Mouse (Mus musculus) monocyte, adult 5-6 weeks (primary cell): ENCODE measurements around the gene Fam213a. TPM values are rescaled to one million over a fixed set of nuclear protein-coding genes. Genes with fewer than 3 reads are reported as not detected.

ENCODE experiments used
- ATAC-seq: fragments of 153-309, 156-312 bp; replicated peaks from 2 replicates; pipeline ENCODE4 v1.8.0; 2017; ENCODE audit warnings: mild to moderate bottlenecking; ENCODE audit not compliant: low TSS enrichment, insufficient number of reproducible peaks, severe bottlenecking, poor library complexity, low FRiP score
- total RNA-seq: library from RNA; stranded (forward); fragments of 200-1000, 200-491, 200-594 nt; gene quantifications from 3 replicates; pipeline ENCODE4 v1.2.3, GENCODE M21; 2017

The Fam213a gene
- total RNA-seq, 1 experiment from 2014 or later = 74.2 TPM

GRCm38 (mm10) chr14:40949730-40950614, 63.6 kb downstream of the Fam213a start:
- ATAC-seq = 0 out of 2 replicates have a peak, but pooled peaks have one; percentile 37

GRCm38 (mm10) chr14:40949047-40949446, 64.5 kb downstream of the Fam213a start:
- no peak for ATAC-seq

DNA sequence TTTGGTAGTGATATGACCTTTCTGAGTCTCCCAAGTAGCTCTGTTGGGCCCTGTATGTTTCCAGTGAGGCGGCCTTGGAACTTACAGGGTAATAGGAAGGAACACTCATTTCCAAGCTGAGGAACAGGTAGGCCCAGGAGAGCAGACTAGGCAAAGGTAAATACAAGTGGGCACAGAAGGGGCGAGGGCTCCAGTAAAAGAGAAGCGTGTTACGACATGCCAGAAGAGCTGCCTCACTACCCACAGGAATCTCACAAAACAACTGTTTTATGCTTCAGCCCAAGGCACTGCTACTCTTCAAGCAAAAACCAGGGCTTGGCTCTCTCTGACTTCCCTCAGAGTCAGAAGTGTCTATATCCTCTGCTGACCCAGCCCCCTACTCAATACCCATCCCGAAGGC, 65.1 kb downstream of the Fam213a start:
- no peak for ATAC-seq

DNA sequence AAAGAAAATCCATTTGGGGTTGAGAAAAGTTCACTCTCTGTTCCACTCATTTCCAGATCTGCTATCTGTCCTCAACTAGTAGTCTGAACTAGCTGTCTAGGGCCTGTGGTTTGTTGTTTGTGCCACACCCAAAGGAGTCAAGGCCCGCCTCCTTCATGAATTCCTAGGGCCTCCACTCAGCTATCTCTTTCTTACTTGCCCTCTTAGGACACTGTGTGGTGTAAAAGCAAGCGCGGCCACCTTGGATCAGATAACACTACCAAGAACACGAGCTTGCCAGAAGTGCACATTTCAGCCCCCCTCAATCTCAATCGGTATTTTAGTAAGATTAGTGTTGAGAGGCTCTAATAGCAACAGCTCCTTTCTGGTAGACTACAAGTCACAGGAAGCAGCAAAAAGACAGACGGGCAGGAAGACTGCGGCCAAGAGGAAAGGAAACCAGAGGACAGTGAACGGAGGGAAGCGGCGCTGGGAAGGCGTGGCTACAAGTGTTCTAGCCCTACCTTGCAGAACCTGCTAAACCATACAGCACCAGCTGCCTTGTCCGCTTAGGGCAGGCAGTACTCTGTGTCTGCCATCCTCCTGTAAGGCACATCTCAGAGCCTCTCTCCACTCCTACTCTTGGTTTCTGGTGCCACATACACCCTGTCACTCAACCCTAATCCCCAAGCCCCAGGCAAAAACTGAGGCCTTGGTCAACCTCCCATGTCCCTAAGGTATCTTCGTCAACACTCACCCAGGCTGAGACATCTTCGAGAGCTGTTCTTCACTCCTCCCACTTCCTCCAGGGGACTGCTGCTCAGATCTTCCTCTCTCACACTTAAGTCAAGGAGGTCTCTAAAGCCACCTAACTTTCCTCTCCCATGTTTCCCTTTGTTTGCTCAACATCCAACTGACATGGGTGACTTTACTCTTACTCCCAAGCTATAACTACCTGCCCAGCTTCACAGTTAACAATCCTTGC, 65.9 kb downstream of the Fam213a start:
- peak; percentile 73 for ATAC-seq

DNA sequence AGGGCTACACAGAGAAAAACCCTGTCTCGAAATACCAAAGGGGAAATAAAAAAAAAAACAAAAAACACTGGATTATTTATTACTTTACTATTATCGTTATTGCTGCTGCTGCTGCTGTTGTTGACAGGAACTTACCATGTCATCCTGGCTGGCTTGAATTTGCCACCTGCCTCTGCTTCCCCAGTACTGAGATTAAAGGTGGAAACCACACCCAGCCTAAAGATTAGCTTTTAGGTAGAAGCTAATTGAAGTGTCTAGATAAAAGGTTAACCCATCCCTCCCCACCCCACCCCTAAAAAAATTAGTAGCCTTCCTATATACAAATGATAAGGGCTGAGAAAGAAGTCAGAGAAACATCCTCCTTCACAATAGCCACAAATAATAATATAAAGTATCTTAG, 69.8 kb downstream of the Fam213a start:
- no peak for ATAC-seq

Other genes starting within 250 kb of the Fam213a start
- 1.1 to 4.8 TPM (median 1.5 TPM) in 3 replicates for gene Sh2d4b, start 120.5 kb downstream of the Fam213a start, total RNA-seq
- 52.3 to 82.1 TPM (median 68.3 TPM) in 3 replicates for gene Tspan14, start 47.0 kb downstream of the Fam213a start, total RNA-seq
- gene Dydc2, start 55.4 kb upstream of the Fam213a start, total RNA-seq = not detected in 3 replicates
- not detected in 3 replicates for gene Dydc1, start 59.1 kb upstream of the Fam213a start, total RNA-seq
- gene Mat1a, start 91.2 kb upstream of the Fam213a start, total RNA-seq = not detected in 3 replicates
- not detected in 3 replicates for gene Sftpa1, start 118.0 kb upstream of the Fam213a start, total RNA-seq
- not detected in 3 replicates for gene Mbl1, start 137.7 kb upstream of the Fam213a start, total RNA-seq
- not detected in 3 replicates for gene Sftpd, start 171.4 kb upstream of the Fam213a start, total RNA-seq